Mouse (Mus musculus): ENCODE measurements around the gene Scimp. TPM values are rescaled to one million over a fixed set of nuclear protein-coding genes. Genes with fewer than 3 reads are reported as not detected.

Scimp gene
- polyA plus RNA-seq (2017; shearing (Covaris generic)) = 1 to 10 TPM in 1 of 3 experiments, under 1 TPM in 1, not detected in 1; 0.67 to 1.1 TPM

DNA sequence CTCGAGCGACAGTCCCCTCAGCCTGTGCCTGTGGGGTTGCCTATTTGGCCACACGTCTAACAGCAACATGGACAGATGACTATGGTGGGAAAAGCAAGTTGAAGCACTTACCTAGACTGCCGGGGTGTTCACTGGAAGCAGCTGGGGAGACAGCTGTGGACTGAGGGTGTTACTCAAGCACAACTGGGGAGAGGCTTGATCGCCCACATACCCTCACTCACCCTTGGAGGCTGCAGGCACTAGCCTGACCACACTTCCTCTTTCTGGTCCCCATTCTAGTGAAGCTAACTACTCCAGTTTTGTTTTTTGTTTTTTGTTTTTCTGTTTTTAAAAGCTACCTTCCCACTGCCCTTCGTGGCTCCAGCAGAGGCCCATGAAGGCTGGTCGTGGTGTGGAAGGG lies at the start of gene Scimp:
Gene Scimp, minus strand, starts transcription at position 222 of the 400 bp plus-strand sequence.
- no peak for ATAC-seq

DNA sequence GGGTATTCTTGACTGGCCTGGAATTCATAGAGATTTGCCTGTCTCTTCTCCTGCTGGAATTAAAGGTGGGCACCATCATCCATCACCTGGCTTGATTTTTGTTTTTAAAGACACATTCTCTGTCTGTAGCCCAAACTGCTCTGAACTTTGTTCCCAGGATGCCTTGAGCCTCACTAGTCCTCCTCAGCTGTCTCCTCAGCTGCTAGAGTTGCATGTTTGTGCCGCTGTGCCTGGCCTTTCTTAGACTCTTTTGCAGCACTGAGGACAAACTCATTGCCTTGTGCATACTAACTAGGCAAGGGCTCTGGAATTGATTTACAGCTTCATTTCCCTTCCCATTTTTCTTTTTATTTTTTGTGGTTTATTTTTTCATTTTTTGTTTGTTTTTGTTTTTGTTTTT lies 48.0 kb upstream of the Scimp start:
- no peak for ATAC-seq

DNA sequence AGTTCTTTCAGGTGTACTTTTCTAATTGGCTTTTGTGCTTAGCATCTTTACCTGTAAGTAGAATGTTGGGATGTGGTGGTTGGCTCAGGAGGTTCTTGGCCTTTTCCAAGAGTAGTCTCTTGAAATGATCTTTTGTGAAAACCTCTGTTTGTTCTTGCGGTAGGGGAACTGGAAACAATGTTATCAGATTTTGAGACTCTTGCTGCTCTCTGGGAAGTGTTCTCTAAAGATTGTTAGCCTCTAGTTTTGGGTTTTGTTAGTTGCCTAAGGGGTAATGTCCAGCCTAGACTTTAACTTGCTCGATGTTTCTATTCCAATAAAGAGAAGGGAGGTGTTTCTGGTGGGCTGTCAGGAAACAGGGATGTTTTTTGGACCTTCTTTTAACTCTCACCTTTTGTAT lies 33.6 kb upstream of the Scimp start:
- no peak for ATAC-seq

DNA sequence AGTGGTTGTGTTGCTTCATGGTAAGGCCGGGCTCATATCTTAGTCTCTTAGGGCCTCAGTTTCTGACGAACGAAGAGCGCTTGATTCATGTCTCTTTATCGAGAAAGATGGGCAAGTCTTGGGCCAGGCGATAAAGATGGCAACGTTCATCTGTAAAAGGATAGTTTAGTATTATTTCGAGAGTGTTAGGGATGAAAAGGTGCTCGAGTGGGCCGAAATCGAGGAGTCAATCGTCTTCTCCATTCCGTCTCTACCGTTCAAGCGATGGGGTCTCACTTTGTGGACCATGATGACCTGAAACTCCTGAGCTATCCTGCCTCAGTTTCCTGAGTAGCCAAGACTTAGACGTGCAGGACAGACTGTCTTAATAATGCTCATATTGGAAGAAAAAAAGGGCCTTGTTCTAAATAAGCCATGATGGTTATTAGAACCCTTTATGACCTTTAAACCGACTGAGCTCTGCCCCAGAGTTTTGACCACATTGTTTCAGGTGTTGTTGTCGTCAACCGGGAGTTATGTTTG lies 33.1 kb upstream of the Scimp start:
- no peak for ATAC-seq

DNA sequence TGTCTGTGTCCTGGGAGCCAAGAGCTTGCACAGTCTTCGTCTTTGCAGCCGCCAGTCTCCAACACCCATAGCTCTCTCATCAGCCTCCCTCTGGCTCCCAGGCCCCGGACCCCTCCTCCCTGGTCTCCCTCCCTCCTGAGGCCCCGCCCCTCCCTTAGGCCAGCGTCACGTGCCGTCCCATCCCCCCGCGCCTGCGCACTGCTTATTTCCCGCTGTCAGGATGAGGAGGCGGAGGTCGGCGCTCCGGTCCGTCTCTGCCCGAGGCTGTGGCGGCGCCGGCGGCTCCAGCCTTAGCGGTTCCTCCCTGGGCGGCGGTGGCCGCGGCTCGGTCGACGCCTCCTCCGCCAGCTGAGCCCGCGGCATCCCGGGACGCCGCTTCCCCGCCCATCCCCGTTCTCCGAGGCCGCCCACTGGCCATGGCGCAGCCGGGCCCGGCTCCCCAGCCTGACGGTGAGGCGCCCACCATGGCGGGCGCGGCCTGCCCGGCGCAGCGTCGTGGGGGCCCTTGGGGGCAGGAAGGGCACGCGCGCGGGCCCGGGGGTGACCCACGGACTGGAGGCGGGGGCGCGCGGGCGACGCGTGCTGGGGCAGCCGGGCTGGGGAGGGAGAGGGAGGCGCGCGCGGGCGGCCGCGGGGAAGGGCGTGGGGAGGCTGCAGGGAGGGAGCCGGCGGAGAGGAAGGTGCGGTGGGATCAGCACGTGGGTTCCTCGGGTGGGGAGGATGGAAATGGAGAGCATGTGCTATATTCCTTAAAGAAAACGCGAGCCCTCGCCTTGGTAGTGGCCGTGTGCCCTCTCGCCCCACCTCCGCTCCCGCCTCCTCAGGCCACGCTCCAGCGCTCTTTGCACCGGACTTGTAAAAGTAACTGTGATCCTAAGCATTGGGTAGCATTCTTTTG lies 32.4 kb upstream of the Scimp start, which contains the start of gene Rabep1:
Gene Rabep1, plus strand, starts transcription at position 220 of the 898 bp plus-strand sequence.
- ATAC-seq = peak; percentile 85

DNA sequence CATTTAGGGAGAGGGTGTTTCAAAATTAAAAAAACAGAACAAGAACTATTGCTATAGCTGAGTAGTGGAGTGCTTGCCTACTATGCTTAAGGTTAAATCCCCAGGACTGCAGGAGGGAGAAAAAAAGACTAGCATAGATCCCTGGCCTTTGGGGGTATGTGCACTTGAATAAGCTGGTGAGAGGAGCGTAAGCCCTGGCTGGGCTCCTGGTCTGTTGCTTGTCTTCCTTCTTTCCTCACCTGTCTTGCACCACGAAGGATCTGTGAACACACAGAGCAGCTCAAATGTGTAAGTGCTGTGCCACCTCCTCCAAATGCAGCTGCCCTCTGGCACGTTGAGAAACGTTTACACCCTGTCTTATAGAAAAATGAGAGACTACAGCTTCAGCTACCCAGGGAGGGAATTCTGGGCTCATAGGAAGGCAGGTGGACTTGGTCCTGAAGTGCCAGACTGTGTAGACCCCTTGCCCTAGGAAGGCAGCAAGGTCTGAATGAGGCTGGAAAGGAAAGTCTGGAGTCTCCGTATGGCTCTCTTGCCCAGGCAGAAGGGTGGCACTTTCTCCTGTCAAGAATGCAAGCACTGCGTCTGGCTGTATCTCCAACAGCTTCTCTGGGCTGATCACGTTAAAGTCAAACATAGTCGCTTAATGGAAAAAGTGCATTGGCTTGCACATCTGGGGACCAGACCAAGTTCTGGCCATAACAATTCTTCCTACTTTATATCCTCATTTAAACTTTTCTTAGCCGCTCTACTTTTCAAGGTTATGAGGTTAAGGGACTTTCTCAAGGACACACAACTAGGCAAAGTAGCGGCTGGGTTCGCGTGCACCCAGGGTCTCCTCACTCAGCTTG lies 31.5 kb upstream of the Scimp start:
- ATAC-seq = no peak

DNA sequence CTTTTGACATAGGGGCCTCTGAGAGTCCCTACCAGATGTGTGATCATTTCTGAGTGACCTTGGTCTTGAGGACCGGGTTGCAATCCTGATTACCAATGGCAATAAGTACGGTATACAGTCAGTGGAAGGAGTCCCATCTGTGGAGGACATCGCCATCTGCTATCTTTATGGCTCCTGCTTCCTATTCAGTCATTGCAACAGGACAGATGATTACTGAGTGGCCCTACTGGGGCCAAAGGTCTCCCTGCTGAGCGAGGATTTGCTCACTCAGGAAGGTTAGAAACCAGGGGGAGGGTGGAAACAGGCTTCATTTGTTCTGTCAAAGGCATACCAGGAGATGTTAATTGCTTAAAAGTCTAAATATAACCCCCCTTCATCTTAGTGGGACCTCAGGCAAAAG lies 30.6 kb upstream of the Scimp start:
- no peak for ATAC-seq

DNA sequence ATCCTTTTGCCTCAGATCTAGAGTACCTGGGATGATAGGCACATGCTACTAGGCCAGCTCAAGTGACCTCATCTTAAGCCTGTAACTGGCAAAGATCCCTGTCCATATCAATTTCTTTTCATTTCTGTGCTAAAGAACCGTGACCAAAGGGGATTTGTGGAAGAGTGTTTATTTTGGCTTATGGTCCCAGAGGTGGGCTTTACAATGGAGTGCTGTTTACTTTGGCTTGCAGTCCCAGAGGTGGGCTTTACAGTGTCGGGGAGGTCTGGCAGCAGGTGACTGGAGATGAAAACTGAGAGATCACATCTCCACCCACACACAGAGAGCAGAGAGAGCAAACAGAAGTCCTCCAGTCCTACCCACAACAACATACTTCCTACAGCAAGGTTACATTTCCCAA lies 26.2 kb upstream of the Scimp start:
- no peak for ATAC-seq

DNA sequence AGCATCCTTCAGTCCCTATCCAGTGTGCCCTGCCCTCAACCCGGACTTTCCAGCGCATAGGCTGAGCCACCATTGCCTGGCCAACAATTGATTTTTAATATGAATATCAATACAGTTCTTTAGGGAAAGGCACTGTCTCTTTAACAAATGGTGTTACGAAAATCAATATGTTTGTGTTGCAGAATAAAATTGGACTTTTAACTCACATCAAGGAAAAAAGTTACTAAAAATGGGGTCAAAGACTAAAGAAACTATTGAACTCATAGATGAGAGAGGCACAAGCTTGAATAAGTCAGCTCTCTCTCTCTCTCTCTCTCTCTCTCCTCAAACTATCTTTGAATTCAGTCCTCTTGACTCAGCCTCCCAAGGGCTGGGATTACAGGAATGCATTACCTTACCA lies 24.6 kb upstream of the Scimp start:
- ATAC-seq = no peak

DNA sequence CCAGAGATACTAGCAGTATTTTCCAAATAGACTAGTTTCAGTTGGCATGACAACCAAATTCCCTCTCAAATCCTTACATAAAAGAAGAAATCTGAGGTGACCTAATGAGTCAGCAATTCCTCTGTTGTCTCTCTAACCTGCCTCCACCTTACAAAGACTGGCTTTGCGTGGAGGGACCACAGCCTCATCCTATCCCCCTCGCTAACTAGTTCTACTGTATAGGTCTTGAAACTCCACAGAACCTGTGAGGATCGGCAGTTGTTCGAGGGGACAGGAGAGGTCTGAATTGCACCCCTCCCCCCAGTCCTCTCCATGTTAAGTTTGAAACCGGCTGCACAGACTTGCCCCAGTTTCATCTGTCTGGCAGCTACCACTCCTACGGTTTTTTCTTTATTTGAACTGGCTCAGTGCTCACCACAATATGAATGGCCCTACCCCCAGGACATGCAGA lies 23.0 kb upstream of the Scimp start:
- ATAC-seq = no peak

DNA sequence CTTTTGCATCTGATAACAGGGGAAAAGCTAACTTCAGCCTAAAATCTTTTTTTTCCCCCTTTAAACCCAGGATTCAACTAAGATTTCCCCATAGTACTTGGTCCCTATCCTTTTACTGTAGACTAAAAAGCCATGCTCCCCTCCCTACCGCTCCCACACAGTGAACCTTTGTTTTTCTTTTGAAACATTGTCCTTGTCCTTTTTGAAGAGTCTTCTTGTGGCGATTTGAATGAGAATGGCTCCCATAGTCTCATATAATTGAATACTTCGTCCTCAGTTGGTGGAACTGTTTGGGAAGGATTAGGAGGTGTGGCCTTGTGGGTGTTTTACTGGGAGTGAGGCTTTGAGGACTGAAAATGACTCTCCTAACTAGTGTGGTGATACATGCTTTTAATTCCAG lies 21.4 kb upstream of the Scimp start:
- ATAC-seq = no peak

DNA sequence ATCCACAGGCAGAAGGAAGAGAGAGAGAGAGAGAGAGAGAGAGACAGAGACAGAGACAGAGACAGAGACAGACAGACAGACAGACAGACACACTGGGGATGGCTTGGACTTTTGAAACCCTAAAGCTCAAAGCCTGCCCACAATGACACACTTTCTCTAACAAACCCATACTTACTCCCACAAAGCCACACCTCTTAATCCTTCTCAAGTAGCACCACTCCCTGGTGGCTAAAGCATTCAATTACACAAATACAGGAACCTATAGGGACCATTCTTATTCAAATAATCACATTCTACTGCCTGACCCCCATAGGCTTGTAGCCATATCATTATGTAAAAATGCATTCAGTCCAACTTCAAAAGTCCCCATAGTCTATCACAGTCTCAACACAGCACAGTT lies 21.0 kb upstream of the Scimp start:
- ATAC-seq = no peak

DNA sequence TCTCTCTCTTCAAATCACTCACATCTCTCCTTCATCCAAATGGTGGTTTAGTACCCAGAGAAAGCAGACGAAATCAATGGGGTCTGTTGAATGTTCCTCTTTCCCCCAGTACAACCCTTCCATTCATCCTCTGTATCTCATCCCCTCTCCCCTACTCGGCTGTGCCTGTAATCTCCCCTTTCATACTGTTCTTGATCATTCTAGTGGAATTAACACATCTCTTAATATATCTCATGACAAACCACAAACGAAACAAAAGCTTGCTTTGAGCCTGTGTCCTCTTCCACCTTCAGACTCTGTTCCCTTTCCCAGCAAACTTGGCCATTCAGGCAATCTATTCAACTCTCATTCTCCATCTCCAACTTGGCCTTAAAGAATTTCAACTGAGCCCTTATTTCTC lies 18.8 kb upstream of the Scimp start:
- no peak for ATAC-seq

DNA sequence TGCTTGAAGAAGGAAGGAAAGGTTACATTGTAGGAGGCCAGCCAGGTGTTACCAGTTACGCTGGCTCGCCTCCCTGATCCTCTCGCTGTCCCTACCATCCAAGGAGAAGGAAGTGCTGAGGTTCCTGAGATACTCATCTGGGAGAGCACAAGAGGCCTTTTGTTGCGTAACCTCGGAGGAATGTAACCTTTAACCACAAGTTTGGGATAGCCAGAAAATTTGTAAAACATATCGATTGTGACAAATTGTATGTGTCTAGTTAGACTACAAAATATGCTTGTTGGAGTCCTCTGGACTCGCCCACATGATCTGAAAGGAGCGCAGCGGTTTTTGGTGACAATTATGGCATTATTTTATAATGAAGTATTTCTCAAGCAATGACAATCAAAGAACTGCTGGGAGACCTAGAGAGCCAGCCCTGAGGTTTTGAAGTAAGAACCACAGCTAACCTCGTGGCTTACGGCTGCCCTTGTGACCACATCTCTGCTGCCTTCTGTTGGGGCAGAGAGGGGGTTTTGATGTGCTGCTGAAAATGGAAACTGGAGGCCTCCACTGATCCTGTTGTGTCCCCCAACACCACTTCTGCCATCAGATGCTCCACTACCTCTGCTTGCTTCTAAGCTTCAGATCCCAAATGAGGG lies 16.7 kb upstream of the Scimp start:
- ATAC-seq = no peak

DNA sequence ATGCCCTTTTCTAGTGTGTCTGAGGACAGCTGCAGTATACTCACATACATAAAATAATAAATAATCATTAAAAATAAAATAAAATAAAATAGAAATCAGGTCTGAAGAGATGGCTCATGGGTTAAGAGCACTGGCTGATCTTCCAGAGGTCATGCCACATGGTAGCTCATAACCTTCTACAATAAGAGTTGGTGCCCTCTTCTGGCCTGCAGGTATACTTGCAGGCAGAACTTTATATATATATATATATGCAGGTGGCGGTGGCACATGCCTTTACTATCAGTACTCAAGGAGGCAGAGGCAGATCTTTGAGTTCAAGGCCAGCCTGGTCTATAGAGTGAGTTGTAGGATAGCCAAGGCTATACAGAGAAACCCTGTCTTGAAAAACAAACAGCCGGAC lies 13.8 kb upstream of the Scimp start:
- ATAC-seq = no peak

DNA sequence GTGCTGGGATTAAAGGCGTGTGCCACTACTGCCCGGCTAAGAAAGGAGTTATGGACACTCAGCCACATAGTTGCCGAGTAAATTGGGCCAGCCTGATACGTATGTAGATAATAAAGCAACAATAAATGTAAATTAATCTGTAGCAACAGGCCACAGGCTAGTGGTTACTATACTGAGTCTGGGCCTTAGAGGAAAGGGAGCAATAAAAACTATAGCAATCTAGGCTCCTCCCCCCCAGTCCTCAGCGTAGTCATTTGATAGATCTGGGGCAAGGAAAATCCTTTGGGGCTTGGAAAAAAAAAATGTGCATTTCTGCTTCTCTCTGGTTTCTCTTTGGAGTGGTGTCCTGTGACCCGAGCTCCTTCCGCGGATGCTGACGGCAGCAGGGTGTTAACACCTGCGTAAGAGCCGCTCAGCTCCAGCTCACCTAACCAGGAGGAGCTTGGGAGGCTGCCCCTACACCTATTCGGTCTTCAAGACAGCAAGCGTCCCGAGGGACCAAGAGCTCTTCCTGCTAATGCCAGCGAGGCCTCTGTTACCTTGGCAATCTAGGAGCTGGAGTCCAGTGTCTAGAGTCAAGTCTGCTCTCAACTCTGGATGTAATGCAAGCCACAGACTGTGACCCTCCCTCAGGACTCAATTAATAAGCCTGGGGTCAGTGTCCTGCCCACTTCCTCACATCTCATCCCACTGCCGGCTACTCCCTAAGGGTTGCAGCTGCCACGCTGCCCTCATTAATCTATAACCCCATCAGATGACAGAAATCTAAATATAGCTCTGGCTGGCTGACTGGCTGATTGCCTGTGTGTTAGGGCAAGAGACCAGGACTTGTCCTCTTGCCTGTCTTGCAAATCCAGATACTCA lies 9.6 kb upstream of the Scimp start:
- no peak for ATAC-seq

DNA sequence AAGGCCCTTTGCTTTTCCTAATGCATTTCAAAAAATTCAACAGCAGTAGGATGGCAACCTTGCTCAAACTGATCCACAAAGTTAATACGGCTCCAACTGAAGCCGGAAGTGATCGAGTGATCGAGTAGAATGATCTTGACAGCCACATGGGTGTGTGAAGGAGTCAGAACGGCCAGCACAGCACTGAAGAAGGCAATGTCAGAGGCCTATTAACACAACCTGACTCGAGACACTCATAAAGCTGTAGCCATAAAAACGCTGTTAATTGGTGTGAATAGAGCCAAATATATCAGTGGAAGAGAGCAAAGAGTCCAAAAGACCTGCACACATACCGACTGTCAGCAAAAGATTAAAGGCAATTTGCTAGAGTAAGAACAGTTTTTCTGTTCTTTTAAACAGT lies 7.7 kb upstream of the Scimp start:
- no peak for ATAC-seq

DNA sequence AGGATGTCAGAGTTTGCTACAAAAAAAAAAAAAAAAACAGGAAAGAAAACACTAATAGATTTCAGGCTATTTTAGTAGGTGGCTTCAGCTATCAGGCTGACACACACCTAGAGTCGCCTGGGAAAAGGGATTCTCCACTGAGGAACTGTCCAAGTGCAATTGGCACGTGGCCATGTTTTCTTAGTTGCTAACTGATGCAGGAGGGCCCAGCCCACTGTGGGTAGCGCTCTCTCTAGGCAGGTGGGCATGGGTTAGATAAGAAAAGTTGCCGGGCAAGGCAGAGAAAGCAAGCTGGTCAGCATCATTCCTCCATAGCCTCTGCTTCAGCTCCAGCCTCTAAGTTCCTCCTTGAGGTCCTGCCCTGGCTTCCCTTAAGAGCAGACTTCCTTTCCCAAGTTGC lies 4.4 kb upstream of the Scimp start:
- ATAC-seq = no peak

DNA sequence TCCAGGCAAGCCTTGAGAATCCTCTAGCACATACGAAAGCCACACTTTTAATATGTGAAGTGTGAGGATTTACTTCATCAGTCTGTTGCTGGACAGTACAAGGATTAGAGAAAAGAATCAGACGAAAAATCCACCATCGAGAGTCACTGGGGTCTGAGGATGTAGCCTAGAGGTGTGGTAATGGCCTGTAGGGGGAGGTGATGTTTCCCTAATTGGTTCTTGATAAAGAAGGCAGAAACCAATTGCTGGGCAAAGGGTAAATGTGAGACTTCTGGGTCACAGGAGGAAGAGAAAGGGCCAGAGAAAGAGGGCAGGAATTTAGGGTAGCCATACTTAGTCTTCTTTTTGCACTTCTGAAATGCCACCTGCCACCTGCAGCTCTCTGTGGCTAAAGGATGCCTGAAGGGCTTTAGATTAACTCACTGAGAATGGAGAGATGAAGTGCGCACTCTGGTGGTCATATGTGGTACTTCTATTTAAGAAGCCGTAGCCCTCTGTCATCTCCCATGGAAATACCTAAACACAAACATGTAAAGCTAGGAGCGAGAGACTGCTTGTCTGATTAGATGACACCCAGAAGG lies 3.2 kb upstream of the Scimp start:
- ATAC-seq = peak; percentile 75

DNA sequence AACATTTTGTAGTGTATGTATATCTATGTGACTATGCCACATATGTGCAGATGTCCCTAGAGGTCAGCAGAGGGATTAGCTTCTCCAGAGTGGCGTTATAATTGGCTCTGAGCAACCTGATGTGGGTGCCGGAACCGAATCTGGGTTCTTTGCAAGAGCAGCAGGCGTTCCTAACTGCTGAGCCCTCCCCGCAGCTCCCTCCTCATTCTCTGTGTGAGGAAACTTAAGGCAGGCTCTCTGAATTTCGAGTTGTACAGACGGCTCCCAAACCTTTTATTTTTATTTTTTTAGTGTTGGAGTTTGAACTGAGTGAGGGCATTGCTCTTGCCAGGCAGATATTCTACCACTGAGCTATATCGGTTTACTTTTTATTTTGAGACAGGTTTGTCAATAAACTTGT lies 2.7 kb upstream of the Scimp start:
- no peak for ATAC-seq

DNA sequence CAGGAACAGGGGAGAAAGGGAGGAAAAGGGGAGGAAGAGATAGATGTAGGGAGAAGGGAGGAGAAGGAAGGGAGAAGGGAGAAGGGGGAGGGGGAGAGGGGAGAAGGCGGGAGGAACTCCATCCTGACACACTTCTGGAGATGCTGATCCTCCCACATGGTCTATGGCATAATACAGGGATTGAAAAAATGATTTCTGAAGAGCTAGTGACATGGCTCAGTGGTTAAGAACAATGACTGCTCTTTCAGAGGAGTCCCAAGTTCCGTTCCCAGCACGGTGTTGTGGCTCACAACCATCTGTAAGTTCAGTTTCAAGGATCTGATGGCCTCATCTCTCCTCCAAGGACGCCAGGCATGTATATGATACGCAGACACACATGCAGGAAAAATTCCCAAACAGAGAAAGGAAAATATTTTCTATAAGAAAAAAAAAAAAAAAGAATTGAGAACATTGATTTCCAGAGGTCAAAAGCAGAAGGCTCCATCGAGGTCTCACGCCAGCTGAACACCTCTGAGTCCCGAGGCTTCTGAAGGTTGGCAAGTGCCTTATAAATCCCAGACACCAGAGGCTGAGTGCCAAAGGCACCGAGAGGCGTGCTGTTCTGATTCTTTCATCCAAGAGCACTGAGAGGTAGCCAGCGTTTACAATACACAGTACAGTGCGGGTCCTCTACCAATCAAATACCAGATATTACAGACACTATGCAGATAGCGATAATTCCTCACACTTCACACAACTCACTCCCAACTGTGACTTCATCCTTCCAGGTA lies 730 bp downstream of the Scimp start:
- ATAC-seq = no peak
